Mouse (Mus musculus): ENCODE measurements at regions not wholly inside any gene's neighbourhood (a gene's known extent, or its start where the extent isn't known, plus 50 kb on each side); places are given as distances from the start of the nearest gene placed in this dataset.

DNA sequence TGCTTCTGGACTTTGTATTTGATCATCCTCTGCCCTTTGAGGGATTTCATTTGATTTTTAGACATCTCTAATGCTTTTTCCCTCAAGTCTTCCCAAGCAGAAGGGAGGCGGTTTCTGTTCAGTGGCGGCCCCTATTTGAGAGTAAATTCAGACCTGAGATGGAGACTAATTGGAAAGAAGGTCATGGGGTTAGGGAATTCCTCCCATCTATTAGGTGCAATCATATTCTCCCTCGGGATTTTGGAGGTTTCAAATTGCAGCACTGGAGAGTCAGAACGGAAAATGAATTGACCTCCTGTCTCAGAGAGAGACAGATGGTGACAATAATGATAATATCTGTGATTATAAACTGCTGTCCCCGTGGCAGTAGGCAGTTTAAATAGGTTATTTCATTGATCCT lies 285.6 kb downstream of the 1810013L24Rik start:
- DNase-seq (ENCODE audit: low spot score in 2 of 2) = no peak

GRCm38 (mm10) chr16:9121581-9121980 lies 291.7 kb downstream of the 1810013L24Rik start:
- no peak for DNase-seq (ENCODE audit: low spot score in 2 of 2)

DNA sequence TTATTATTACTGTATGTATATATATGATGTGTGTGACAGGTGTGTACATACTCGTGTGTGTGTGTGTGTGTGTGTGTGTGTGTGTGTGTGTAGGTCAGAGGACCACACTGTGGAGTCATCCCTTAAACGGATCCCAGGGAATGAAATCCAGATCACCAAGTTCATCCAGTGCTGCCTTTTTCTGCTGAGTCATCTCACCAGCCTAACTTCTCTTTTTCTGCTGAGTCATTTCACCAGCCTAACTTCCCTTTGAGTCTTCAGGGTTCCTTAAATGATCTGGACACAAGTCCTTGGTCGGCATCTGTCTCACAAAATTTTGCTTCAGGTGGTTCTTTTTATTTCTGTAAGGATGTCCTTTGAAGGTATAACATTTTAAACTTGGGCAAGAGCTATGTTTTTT lies 302.2 kb downstream of the 1810013L24Rik start:
- DNase-seq (ENCODE audit: low spot score in 2 of 2) = no peak

- DNase-seq (ENCODE audit: low spot score in 2 of 2) = no peak
Observed at GRCm38 (mm10) chr16:9132778-9133177, 302.9 kb downstream of the 1810013L24Rik start.

DNA sequence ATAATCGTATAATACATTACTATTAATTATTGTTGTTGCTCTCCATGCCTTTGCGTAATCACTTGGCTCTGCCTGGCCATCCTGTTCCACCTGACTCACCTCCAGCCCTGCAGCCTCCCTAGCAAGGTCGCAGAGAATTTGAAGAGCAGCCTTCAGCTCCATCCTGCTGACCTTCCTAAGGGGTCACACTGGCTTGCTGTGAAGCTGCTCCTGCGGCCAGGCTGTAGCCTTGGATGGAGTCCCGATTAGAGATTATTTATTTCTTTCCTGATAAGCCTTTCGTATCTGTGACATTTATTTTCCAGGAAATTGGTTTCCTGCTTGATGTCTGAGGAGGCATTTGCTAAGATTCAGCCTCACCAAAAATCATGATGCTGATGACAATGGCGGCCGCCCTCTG lies 305.5 kb downstream of the 1810013L24Rik start:
- no peak for DNase-seq (ENCODE audit: low spot score in 2 of 2)

DNA sequence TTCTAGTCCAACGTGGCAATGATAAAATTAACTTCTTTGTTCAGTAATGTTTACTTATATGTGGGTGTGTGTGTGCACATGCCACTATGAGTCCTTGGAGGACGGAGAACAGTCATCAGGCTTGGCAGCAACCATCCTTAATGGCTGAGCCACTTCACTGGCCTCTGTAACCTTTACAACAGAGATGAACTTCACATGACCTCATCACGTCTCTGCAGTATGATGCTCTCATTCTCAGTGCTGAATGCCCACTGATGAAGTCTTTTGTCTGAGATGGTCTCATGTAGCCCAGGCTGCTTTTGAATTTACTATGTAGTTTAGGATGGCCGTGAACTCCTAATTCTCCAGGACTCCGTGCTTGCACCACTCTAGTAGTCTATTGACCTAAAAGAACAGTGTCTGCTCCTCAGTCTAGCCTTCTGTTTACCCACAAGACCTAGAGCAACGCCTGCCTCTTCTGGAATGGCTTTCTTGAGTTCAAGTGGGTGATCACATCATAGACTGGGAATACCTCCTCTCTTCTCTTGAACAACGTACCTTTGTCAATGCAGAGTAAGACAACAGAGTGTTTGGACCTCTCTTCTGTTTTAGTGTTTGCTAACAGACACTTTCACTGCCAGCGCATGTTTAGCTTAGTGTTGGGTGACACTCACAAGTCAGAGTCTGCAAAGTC lies 308.8 kb downstream of the 1810013L24Rik start:
- DNase-seq (ENCODE audit: low spot score in 2 of 2) = no peak

DNA sequence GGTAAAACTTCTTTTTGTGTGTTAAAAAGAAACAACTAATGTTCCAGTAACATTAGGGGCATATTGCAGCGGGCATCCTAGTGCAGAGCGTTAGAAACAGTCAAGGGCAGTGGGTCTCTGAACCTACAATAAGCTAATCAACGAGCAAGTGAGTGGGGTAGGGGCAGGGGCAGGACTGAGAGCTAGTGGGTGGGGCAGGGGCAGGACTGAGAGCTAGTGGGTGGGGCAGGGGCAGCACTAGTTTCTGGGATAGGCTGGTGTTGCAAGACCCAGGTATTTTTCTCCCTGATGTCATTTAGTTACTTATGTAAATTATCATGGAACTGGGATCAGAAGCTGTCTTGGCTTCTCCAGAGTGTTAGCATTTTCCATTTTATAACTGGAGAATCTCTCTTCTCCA lies 309.5 kb downstream of the 1810013L24Rik start:
- DNase-seq (ENCODE audit: low spot score in 2 of 2) = no peak

DNA sequence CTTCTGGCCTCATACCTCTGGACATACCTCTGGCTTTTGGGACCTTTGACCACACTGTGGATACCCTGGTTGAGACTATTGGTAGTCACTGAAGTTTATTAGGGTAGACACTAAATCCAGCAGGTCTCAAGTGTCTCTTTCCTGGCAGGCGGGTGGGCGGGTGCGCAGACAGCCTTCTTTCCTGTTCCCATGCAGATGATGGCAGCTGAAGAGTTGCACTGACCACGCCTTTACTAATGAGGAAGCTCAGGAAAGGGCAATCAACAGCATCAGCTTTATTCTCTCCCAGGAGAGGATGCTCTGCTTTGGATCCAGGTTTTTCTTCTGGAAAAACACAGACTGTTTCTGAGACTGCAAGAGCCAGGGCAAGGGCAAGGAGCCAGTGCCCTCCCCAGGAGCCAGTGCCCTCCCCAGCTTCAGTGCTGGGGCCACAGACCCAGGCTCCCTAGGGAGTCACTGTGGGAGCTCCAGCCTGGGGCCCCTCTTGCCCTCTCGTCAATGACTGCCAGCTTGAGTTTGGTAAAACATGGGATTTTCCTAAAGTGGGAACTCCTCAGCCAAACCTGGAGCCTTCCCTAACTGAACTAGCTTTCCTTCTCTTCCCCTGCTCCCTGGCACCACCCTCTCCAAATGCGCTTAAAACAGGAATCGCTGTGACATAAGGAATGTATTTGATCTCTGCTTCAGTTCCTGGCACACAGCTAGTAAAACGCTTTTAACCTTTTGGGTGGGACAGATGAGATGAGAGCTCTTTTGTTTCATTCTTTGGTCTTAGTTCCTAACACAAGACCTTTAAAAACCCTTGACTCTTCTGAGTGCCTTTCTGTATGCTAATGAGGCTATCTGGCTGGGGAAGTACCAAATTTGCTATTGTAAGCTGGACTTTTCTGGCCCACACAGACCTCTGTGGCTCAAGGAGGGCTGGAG lies 319.6 kb downstream of the 1810013L24Rik start:
- DNase-seq (ENCODE audit: low spot score in 2 of 2) = no peak

GRCm38 (mm10) chr16:9151936-9152335 lies 322.0 kb downstream of the 1810013L24Rik start:
- DNase-seq (ENCODE audit: low spot score in 2 of 2) = no peak

- DNase-seq (ENCODE audit: low spot score in 2 of 2) = no peak
Observed at GRCm38 (mm10) chr16:9153501-9153900, 323.6 kb downstream of the 1810013L24Rik start.

DNA sequence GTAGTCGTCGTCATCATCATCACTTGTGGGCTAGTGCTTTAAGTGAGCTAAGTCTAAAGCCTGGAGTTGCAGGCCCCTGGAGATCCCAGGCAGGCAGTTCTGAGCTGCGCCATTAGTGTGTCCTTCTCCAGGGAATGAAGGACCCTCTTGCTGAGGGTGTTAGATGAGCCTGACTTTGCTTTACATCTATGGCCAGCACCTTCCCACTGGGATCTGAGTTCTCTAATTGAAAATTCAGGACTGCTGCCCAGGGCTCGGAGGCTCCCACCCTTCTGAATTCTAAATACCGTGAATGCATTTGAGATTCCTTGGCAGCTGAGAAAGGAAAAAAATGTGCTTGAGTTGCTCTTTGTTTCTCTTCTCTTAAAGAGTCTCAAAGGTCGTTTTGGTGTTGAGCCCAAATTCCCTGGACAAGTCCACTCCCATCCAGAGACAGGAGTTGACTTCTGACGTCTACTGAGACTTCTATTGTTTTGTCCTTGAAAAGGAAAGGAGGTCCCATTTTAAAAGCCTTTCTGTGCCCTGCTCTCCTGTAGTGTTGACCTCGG lies 335.9 kb downstream of the 1810013L24Rik start:
- no peak for DNase-seq (ENCODE audit: low spot score in 2 of 2)

DNA sequence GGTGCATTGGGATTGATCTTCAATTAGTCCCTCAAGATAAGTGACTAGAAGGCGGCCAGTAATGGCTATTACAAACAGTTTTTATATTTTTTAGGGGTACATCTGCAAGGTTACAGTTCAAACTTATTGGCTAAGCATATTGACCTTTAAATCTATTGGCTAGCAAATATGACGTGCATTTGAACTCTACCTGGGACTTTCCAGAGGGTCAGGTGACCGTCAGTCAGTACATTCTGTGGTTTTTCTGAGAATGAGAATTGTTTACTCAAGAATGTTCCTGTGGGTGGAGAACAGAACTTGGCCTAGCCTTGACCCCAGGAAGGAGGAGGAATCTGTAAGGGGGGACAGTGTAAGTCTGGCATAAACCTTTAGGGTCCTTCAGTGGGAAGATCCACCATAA lies 346.5 kb downstream of the 1810013L24Rik start:
- DNase-seq (ENCODE audit: low spot score in 2 of 2) = no peak

GRCm38 (mm10) chr16:9195821-9196220 lies 365.9 kb downstream of the 1810013L24Rik start:
- DNase-seq (ENCODE audit: low spot score in 2 of 2) = no peak

DNA sequence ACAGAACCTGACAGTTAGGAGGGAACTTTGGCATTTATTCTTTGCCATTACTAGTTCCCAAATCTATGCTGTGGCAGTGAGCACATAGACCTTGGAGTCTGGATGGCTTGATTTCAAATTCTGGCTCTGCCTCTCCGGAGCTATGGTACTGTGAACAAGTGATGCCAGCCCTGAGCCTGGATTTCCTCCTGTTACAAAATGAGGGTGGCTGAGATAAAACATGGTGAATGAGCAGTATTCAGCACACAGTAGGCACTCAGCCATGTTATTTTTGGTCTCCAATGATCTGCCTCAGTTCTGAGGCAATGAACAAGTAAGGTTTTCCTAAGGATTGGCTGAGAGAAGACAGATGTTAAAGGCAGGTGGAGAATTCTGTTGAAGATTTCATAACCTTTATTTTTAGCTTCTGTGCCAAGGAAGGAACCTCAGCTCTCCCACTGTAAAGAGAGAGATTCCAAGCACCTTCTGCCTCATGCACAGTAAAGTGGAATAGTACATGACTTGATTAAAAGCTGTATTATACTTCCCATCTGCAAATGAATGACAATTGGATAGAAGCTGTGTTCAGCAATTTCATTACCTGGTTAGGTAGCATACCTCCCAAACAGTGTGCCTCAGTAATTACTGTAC lies 369.1 kb downstream of the 1810013L24Rik start:
- DNase-seq (ENCODE audit: low spot score in 2 of 2) = peak in 1 of 2 experiments; percentile 27

DNA sequence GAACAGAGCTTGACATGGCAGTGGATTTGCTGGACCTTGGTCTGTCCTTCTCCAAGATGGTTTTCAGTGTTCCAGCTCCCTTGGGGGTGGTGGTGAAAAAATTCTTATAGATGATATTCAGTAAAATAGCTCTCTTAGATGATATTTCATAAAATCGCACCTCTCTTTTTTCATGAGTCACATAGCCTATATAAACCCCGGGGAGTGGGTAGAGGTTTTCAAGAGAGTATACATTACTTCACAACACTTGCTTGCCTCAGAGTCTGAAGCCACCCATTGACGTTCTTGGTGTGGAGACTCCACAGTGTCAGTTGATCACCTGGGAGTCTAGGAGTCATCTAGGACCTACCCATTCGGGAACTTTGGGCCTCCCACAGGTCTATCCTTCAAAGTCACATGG lies 378.7 kb downstream of the 1810013L24Rik start:
- no peak for DNase-seq (ENCODE audit: low spot score in 2 of 2)

DNA sequence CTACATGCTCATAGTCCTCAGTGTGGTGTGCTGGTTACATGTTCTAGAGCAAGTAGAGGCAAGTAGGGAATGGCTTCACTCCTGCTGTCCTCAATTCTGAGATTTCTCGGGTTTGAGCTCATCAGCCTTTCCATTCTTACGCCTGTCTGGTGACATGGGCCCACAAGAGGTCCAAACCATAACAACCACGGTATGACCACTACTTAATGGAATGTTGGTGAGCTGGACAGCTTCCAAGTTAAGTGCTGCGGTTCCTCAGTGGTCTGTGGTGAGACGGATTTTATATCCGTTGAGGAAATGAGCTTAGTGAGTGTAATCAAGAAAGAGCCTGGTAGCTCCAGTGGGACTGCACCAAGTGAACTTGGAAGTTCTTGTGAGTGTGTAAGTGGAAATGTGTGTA lies 381.6 kb downstream of the 1810013L24Rik start:
- no peak for DNase-seq (ENCODE audit: low spot score in 2 of 2)

GRCm38 (mm10) chr16:9215131-9215530 lies 385.2 kb downstream of the 1810013L24Rik start:
- no peak for DNase-seq (ENCODE audit: low spot score in 2 of 2)

- DNase-seq (ENCODE audit: low spot score in 2 of 2) = no peak
Observed at GRCm38 (mm10) chr16:9217361-9217760, 387.5 kb downstream of the 1810013L24Rik start.

DNA sequence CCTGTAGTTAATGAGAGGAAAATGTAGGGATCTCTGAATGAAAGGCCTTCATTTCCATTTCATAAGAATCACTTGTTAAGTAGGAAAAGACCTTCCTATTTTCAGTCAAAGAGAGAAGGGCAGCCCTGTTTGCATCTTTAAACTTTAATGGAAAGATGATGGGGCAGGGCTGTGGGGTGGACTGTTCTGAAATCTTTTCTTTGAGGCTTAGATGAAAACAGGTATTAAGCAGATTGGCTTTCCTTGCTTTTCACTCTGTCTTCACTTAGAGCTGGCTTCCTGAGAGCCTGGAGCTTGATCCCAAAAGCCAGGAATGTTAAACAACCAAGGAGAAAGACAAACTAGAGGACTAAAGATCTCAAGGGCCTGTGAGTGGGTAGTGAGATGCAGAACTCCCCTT lies 400.3 kb downstream of the 1810013L24Rik start:
- DNase-seq (ENCODE audit: low spot score in 2 of 2) = no peak

- DNase-seq (ENCODE audit: low spot score in 2 of 2) = no peak
Observed at GRCm38 (mm10) chr16:9242099-9242498, 412.2 kb downstream of the 1810013L24Rik start.

GRCm38 (mm10) chr16:9247198-9247597 lies 417.3 kb downstream of the 1810013L24Rik start:
- no peak for DNase-seq (ENCODE audit: low spot score in 2 of 2)

- no peak for DNase-seq (ENCODE audit: low spot score in 2 of 2)
Observed at GRCm38 (mm10) chr16:9253054-9253453, 423.2 kb downstream of the 1810013L24Rik start.

All from right cerebral cortex, postnatal 36 days (tissue).